Mouse (Mus musculus): ENCODE measurements at regions not wholly inside any gene's neighbourhood (a gene's known extent, or its start where the extent isn't known, plus 50 kb on each side); places are given as distances from the start of the nearest gene placed in this dataset.

- DNase-seq (ENCODE audit: low read depth) = no peak
These were observed 61.9 kb upstream of the Pard3b start for GRCm38 (mm10) chr1:61576758-61577157.

DNA sequence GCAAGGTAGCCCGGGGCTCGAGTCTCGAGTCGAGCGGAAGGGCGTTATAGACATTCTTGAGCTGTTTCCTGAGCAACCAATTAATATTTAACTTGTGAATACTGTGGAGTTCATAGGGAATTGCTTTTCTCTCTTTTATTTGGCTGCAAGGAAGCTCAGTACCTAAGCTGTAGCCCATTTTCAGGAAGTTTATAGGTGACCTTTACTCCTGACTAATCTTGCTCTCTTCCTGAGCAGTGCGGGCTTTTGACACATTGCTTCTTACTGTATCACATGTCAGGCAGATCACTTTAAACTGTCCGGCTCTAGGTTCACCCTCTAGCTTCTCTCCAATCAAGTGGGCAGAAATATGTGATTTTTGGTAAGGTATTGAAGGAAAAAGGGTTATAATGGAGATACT lies 51.4 kb upstream of the Pard3b start:
- DNase-seq (ENCODE audit: low read depth) = no peak
